Mouse (Mus musculus) brain, embryonic 18.5 days (tissue): ENCODE measurements around the gene Selenbp2.
"Not testable (repeated sequence)": the region's sequence is repeated elsewhere in the genome, so short reads cannot be mapped to it uniquely, and the experiment has no call there.

Source experiments
- DNase-seq: peaks from one replicate; pipeline ENCODE4 v3.0.0-alpha.2; 2012; ENCODE audit warnings: low read depth, low spot score

Selenbp2 gene

GRCm38 (mm10) chr3:94691694-94692093 is 1.7 kb upstream of the Selenbp2 start:
- not testable (repeated sequence) for DNase-seq

GRCm38 (mm10) chr3:94693874-94694273 is 518 bp downstream of the Selenbp2 start:
- not testable (repeated sequence) for DNase-seq

- DNase-seq, result not testable (repeated sequence)
Observed at GRCm38 (mm10) chr3:94695591-94695990, 2.2 kb downstream of the Selenbp2 start.

GRCm38 (mm10) chr3:94696257-94696656 is 2.9 kb downstream of the Selenbp2 start:
- not testable (repeated sequence) for DNase-seq

GRCm38 (mm10) chr3:94702163-94702810 is 8.9 kb downstream of the Selenbp2 start:
- DNase-seq, result not testable (repeated sequence)

- DNase-seq, result no peak
Observed at GRCm38 (mm10) chr3:94702856-94703255, 9.5 kb downstream of the Selenbp2 start.

GRCm38 (mm10) chr3:94703364-94703763 is 10.0 kb downstream of the Selenbp2 start:
- DNase-seq, result not testable (repeated sequence)

- not testable (repeated sequence) for DNase-seq
Observed at GRCm38 (mm10) chr3:94710591-94710990, 17.2 kb downstream of the Selenbp2 start.

- not testable (repeated sequence) for DNase-seq
Observed at GRCm38 (mm10) chr3:94713424-94713823, 20.1 kb downstream of the Selenbp2 start.

- DNase-seq, result not testable (repeated sequence)
Observed at GRCm38 (mm10) chr3:94718253-94718652, 24.9 kb downstream of the Selenbp2 start.

- not testable (repeated sequence) for DNase-seq
Observed at GRCm38 (mm10) chr3:94723637-94724036, 30.3 kb downstream of the Selenbp2 start.

- no peak for DNase-seq
Observed at GRCm38 (mm10) chr3:94745691-94746090, 52.3 kb downstream of the Selenbp2 start.
